Mouse (Mus musculus) right cerebral cortex, postnatal 4 days (tissue): ENCODE measurements around the gene Fam178b.

ENCODE experiments used
- DNase-seq: peaks from one replicate; pipeline ENCODE4 v3.0.0-alpha.2; 2022

Fam178b gene

GRCm38 (mm10) chr1:36583408-36584116 is 99.4 kb downstream of the Fam178b start:
- DNase-seq, result no peak

GRCm38 (mm10) chr1:36582211-36582610 is 100.8 kb downstream of the Fam178b start:
- DNase-seq, result no peak

GRCm38 (mm10) chr1:36581260-36581659 is 101.7 kb downstream of the Fam178b start:
- DNase-seq, result peak; percentile 22

- peak; percentile 58 for DNase-seq
These were observed 102.4 kb downstream of the Fam178b start for GRCm38 (mm10) chr1:36580384-36581207.

- DNase-seq, result no peak
These were observed 103.0 kb downstream of the Fam178b start for GRCm38 (mm10) chr1:36579974-36580383.

- no peak for DNase-seq
These were observed 105.8 kb downstream of the Fam178b start for GRCm38 (mm10) chr1:36576991-36577675.

GRCm38 (mm10) chr1:36575347-36575746 is 107.6 kb downstream of the Fam178b start:
- no peak for DNase-seq

GRCm38 (mm10) chr1:36574196-36574955 is 108.6 kb downstream of the Fam178b start:
- no peak for DNase-seq

GRCm38 (mm10) chr1:36573524-36573923 is 109.5 kb downstream of the Fam178b start:
- no peak for DNase-seq

GRCm38 (mm10) chr1:36572709-36573108 is 110.3 kb downstream of the Fam178b start:
- DNase-seq, result no peak

GRCm38 (mm10) chr1:36572140-36572700 is 110.8 kb downstream of the Fam178b start:
- DNase-seq, result no peak

- no peak for DNase-seq
These were observed 111.4 kb downstream of the Fam178b start for GRCm38 (mm10) chr1:36571627-36572026.

GRCm38 (mm10) chr1:36570320-36570719 is 112.7 kb downstream of the Fam178b start:
- DNase-seq, result no peak

- DNase-seq, result no peak
These were observed 113.2 kb downstream of the Fam178b start for GRCm38 (mm10) chr1:36569694-36570276.

- no peak for DNase-seq
These were observed 114.2 kb downstream of the Fam178b start for GRCm38 (mm10) chr1:36568776-36569175.

GRCm38 (mm10) chr1:36567818-36568603 is 115.0 kb downstream of the Fam178b start:
- DNase-seq, result no peak

GRCm38 (mm10) chr1:36566425-36566824 is 116.6 kb downstream of the Fam178b start:
- DNase-seq, result no peak

GRCm38 (mm10) chr1:36564101-36564500 is 118.9 kb downstream of the Fam178b start:
- DNase-seq, result no peak

GRCm38 (mm10) chr1:36563632-36564031 is 119.4 kb downstream of the Fam178b start:
- no peak for DNase-seq

- no peak for DNase-seq
These were observed 119.8 kb downstream of the Fam178b start for GRCm38 (mm10) chr1:36563197-36563596.

- no peak for DNase-seq
These were observed 120.6 kb downstream of the Fam178b start for GRCm38 (mm10) chr1:36562388-36562787.
